In genomic region chr19:36062801-36063529, GRCm38 (mm10) we compare ENCODE assay signal across 19 mouse cellular contexts. TPM values are rescaled to one million over a fixed set of nuclear protein-coding genes. Genes with fewer than 3 reads are reported as not detected.
A peak's percentile ranks its signal among the peaks of the same experiment; 100 is the strongest.
DNase-seq lines count a peak whose midpoint lies in the region; ATAC-seq and TF ChIP-seq lines count a peak whose summit lies in the region.
"Had no signal": no experiment of that assay in that cellular context is flagged by ENCODE, and none has a peak within 500 bp of the region (broad histone marks: within the 10 kb centered on the region; RNA-seq: fewer than 3 reads in every experiment).

No protein-coding gene starts in this region.

- no peaks in the 10 kb centered on the region for H3K9me3 ChIP-seq in forebrain, embryonic 13.5 days (replicated peaks)
- no peaks in the 10 kb centered on the region for H3K9me3 ChIP-seq in forebrain, embryonic 12.5 days
- H3K9me3 ChIP-seq in hindbrain, postnatal 0 days (ENCODE audit: low read length): no peaks in the 10 kb centered on the region
- no peaks in the 10 kb centered on the region for H3K9me3 ChIP-seq in hindbrain, embryonic 12.5 days (replicated peaks)
- H3K9me3 ChIP-seq in midbrain, embryonic 16.5 days (replicated peaks; ENCODE audit: control insufficient read depth, low read length, poor library complexity, severe bottlenecking): no peaks in the 10 kb centered on the region
- no peaks in the 10 kb centered on the region for H3K9me3 ChIP-seq in midbrain, embryonic 13.5 days
- no peaks in the 10 kb centered on the region for H3K9me3 ChIP-seq in midbrain, postnatal 0 days (ENCODE audit: low read length)

- H3K36me3 ChIP-seq in forebrain, embryonic 13.5 days (ENCODE audit: poor library complexity, severe bottlenecking): no peaks in the 10 kb centered on the region
- no peaks in the 10 kb centered on the region for H3K36me3 ChIP-seq in forebrain, embryonic 12.5 days (replicated peaks)
- no peaks in the 10 kb centered on the region for H3K36me3 ChIP-seq in hindbrain, postnatal 0 days (ENCODE audit: insufficient read depth, low read length)
- H3K36me3 ChIP-seq in hindbrain, embryonic 12.5 days: no peaks in the 10 kb centered on the region
- H3K36me3 ChIP-seq in midbrain, embryonic 16.5 days (ENCODE audit: control insufficient read depth, insufficient read depth, low read length): no peaks in the 10 kb centered on the region
- H3K36me3 ChIP-seq in midbrain, embryonic 13.5 days: no peaks in the 10 kb centered on the region
- no peaks in the 10 kb centered on the region for H3K36me3 ChIP-seq in midbrain, postnatal 0 days (ENCODE audit: insufficient read depth, low read length)

- WGBS in forebrain, embryonic 13.5 days: 77% methylated on average over 2 of the region's 2 CpGs
- WGBS in forebrain, embryonic 12.5 days: 69% methylated on average over 2 of the region's 2 CpGs
- 65% methylated on average over 2 of the region's 2 CpGs for WGBS in hindbrain, postnatal 0 days
- 71% methylated on average over 2 of the region's 2 CpGs for WGBS in hindbrain, embryonic 12.5 days
- 65% methylated on average over 2 of the region's 2 CpGs for WGBS in midbrain, embryonic 16.5 days
- 74% methylated on average over 2 of the region's 2 CpGs for WGBS in midbrain, embryonic 13.5 days
- WGBS in midbrain, postnatal 0 days: 48% methylated on average over 2 of the region's 2 CpGs

- peak; percentile 50 for ATAC-seq in forebrain, embryonic 13.5 days
- no peak for ATAC-seq in forebrain, embryonic 12.5 days (ENCODE audit: low FRiP score)
- ATAC-seq in hindbrain, postnatal 0 days: no peak
- ATAC-seq in hindbrain, embryonic 12.5 days (ENCODE audit: low FRiP score): no peak
- ATAC-seq in midbrain, embryonic 16.5 days: peak; percentile 66; the same call in 1 of the 2 replicates
- no peak; the same call in 1 of the 2 replicates for ATAC-seq in midbrain, embryonic 13.5 days
- 0 out of 2 replicates have a peak, but pooled peaks have one; percentile 13 for ATAC-seq in midbrain, postnatal 0 days (ENCODE audit: low FRiP score)

- H3K9ac ChIP-seq in forebrain, embryonic 13.5 days: no peak overlapping the region
- no peak overlapping the region for H3K9ac ChIP-seq in forebrain, embryonic 12.5 days
- no peak overlapping the region for H3K9ac ChIP-seq in hindbrain, postnatal 0 days (replicated peaks; ENCODE audit: low read length)
- no peak overlapping the region for H3K9ac ChIP-seq in hindbrain, embryonic 12.5 days
- H3K9ac ChIP-seq in midbrain, embryonic 16.5 days (ENCODE audit: low read depth, low read length): no peak overlapping the region
- H3K9ac ChIP-seq in midbrain, embryonic 13.5 days (replicated peaks): no peak overlapping the region
- H3K9ac ChIP-seq in midbrain, postnatal 0 days (replicated peaks; ENCODE audit: low read length, poor library complexity, severe bottlenecking): no peak overlapping the region

- DNase-seq in hindbrain, postnatal 0 days (ENCODE audit: low spot score): peak; percentile 65
- peak; percentile 49 for DNase-seq in midbrain, postnatal 0 days (ENCODE audit: low spot score)
- no peak for DNase-seq in adrenal gland, adult 2 months
- DNase-seq: adrenal gland, postnatal 10 days; cerebellum, adult 8-10 months; layer of hippocampus, adult 9-11 months; liver; right cerebral cortex, postnatal 4 days had no signal

- TF ChIP-seq CTCF in hindbrain, postnatal 0 days (IDR thresholded peaks at IDR 0.05; ENCODE audit: low read depth): peak; percentile 52
- peak; percentile 71 for TF ChIP-seq CTCF in midbrain, postnatal 0 days (IDR thresholded peaks at IDR 0.05)

- H3K4me1 ChIP-seq in forebrain, embryonic 13.5 days: no peaks in the 10 kb centered on the region
- no peaks in the 10 kb centered on the region for H3K4me1 ChIP-seq in forebrain, embryonic 12.5 days
- no peaks in the 10 kb centered on the region for H3K4me1 ChIP-seq in hindbrain, postnatal 0 days (ENCODE audit: insufficient read depth, low read length)
- H3K4me1 ChIP-seq in hindbrain, embryonic 12.5 days: no peaks in the 10 kb centered on the region
- H3K4me1 ChIP-seq in midbrain, embryonic 16.5 days (ENCODE audit: control insufficient read depth, insufficient read depth, low read length): peaks cover 3% of the 10 kb centered on the region; the same call in 1 of the 2 replicates
- 0 out of 2 replicates have a peak, but pooled peaks cover 3% of the 10 kb centered on the region for H3K4me1 ChIP-seq in midbrain, embryonic 13.5 days (replicated peaks)
- no peaks in the 10 kb centered on the region for H3K4me1 ChIP-seq in midbrain, postnatal 0 days (ENCODE audit: insufficient read depth, low read length)

- no peak overlapping the region for H3K4me3 ChIP-seq in forebrain, embryonic 13.5 days
- H3K4me3 ChIP-seq in forebrain, embryonic 12.5 days (replicated peaks): no peak overlapping the region
- no peak overlapping the region for H3K4me3 ChIP-seq in hindbrain, postnatal 0 days (ENCODE audit: low read length)
- H3K4me3 ChIP-seq in hindbrain, embryonic 12.5 days: no peak overlapping the region
- H3K4me3 ChIP-seq in midbrain, embryonic 16.5 days (ENCODE audit: low read depth, low read length): no peak overlapping the region
- no peak overlapping the region for H3K4me3 ChIP-seq in midbrain, embryonic 13.5 days (replicated peaks)
- H3K4me3 ChIP-seq in midbrain, postnatal 0 days (ENCODE audit: low read depth, low read length): no peak overlapping the region
- H3K4me3 ChIP-seq: erythroblast, embryonic 14.5 days had no signal

- peaks cover 17% of the 10 kb centered on the region for H3K27me3 ChIP-seq in forebrain, embryonic 13.5 days
- H3K27me3 ChIP-seq in forebrain, embryonic 12.5 days: peaks cover 12% of the 10 kb centered on the region
- no peaks in the 10 kb centered on the region for H3K27me3 ChIP-seq in hindbrain, postnatal 0 days (ENCODE audit: insufficient read depth, low read length)
- H3K27me3 ChIP-seq in hindbrain, embryonic 12.5 days: peaks cover 13% of the 10 kb centered on the region
- H3K27me3 ChIP-seq in midbrain, embryonic 16.5 days (ENCODE audit: control insufficient read depth, insufficient read depth, low read depth, low read length): 0 out of 2 replicates have a peak, but pooled peaks cover 3% of the 10 kb centered on the region
- peaks cover 13% of the 10 kb centered on the region for H3K27me3 ChIP-seq in midbrain, embryonic 13.5 days
- H3K27me3 ChIP-seq in midbrain, postnatal 0 days (ENCODE audit: insufficient read depth, low read length): no peaks in the 10 kb centered on the region

- H3K27ac ChIP-seq in forebrain, embryonic 13.5 days: no peak overlapping the region
- H3K27ac ChIP-seq in forebrain, embryonic 12.5 days: no peak overlapping the region
- H3K27ac ChIP-seq in hindbrain, postnatal 0 days: no peak overlapping the region
- H3K27ac ChIP-seq in hindbrain, embryonic 12.5 days: no peak overlapping the region
- no peak overlapping the region for H3K27ac ChIP-seq in midbrain, embryonic 16.5 days (ENCODE audit: low read length)
- no peak overlapping the region for H3K27ac ChIP-seq in midbrain, embryonic 13.5 days
- no peak overlapping the region for H3K27ac ChIP-seq in midbrain, postnatal 0 days (ENCODE audit: low read depth, low read length)

- H3K4me2 ChIP-seq in forebrain, embryonic 13.5 days: no peak overlapping the region
- H3K4me2 ChIP-seq in forebrain, embryonic 12.5 days: no peak overlapping the region
- H3K4me2 ChIP-seq in hindbrain, postnatal 0 days (ENCODE audit: low read depth, low read length): no peak overlapping the region
- no peak overlapping the region for H3K4me2 ChIP-seq in hindbrain, embryonic 12.5 days (replicated peaks)
- no peak overlapping the region for H3K4me2 ChIP-seq in midbrain, embryonic 16.5 days (ENCODE audit: low read length)
- no peak overlapping the region for H3K4me2 ChIP-seq in midbrain, embryonic 13.5 days (replicated peaks)
- H3K4me2 ChIP-seq in midbrain, postnatal 0 days (ENCODE audit: low read depth, low read length, poor library complexity, severe bottlenecking): no peak overlapping the region

RNA-seq across cellular contexts. Expression of gene Htr7, which starts 5.7 kb away (rescaled TPM):
- polyA plus RNA-seq in forebrain, embryonic 13.5 days (2015; fragmentation: Nextera tagmentation; extraction: Ambion mirVana): 0.75 and 0.94 TPM in 2 replicates
- 0.60 and 0.82 TPM in 2 replicates for polyA plus RNA-seq in forebrain, embryonic 12.5 days (2016; fragmentation: Nextera tagmentation; extraction: Ambion mirVana)
- 36.6 and 39.4 TPM in 2 replicates for total RNA-seq in hindbrain, postnatal 0 days (2014; rRNA removed)
- 16.9 and 17.1 TPM in 2 replicates for polyA plus RNA-seq in hindbrain, postnatal 0 days (2015; fragmentation: Nextera tagmentation; extraction: Ambion mirVana)
- polyA plus RNA-seq in hindbrain, embryonic 12.5 days (2016; fragmentation: Nextera tagmentation; extraction: Ambion mirVana): 1.5 and 1.8 TPM in 2 replicates
- 10.2 and 11.7 TPM in 2 replicates for polyA plus RNA-seq in midbrain, embryonic 16.5 days (2015; fragmentation: Nextera tagmentation; extraction: Ambion mirVana)
- polyA plus RNA-seq in midbrain, embryonic 13.5 days (2015; fragmentation: Nextera tagmentation; extraction: Ambion mirVana): 2.5 and 3.1 TPM in 2 replicates
- 25.7 and 28.8 TPM in 2 replicates for total RNA-seq in midbrain, postnatal 0 days (2014; rRNA removed)
- 15.4 and 15.8 TPM in 2 replicates for polyA plus RNA-seq in midbrain, postnatal 0 days (2015; fragmentation: Nextera tagmentation; extraction: Ambion mirVana)
- total RNA-seq in adrenal gland, adult 2 months (2021): not detected
- polyA plus RNA-seq in adrenal gland, adult 2 months (2012; rRNA removed): 0.09 and 0.29 TPM in 2 replicates
- total RNA-seq: granulocyte monocyte progenitor cell, adult 5-6 weeks; megakaryocyte-erythroid progenitor cell, adult 5-6 weeks had no signal
- polyA plus RNA-seq: erythroblast, embryonic 14.5 days; heart, postnatal 0 days; intestine, embryonic 14.5 days had no signal

RNA-seq across cellular contexts. Expression of gene Rpp30, which starts 20.6 kb away (rescaled TPM):
- polyA plus RNA-seq in forebrain, embryonic 13.5 days (2015; fragmentation: Nextera tagmentation; extraction: Ambion mirVana): 119 and 123 TPM in 2 replicates
- polyA plus RNA-seq in forebrain, embryonic 12.5 days (2016; fragmentation: Nextera tagmentation; extraction: Ambion mirVana): 108 and 109 TPM in 2 replicates
- total RNA-seq in hindbrain, postnatal 0 days (2014; rRNA removed): 16.8 and 21.3 TPM in 2 replicates
- polyA plus RNA-seq in hindbrain, postnatal 0 days (2015; fragmentation: Nextera tagmentation; extraction: Ambion mirVana): 72.8 and 77.7 TPM in 2 replicates
- 81.3 and 83.3 TPM in 2 replicates for polyA plus RNA-seq in hindbrain, embryonic 12.5 days (2016; fragmentation: Nextera tagmentation; extraction: Ambion mirVana)
- 66.6 and 73.3 TPM in 2 replicates for polyA plus RNA-seq in midbrain, embryonic 16.5 days (2015; fragmentation: Nextera tagmentation; extraction: Ambion mirVana)
- polyA plus RNA-seq in midbrain, embryonic 13.5 days (2015; fragmentation: Nextera tagmentation; extraction: Ambion mirVana): 87.3 and 94.2 TPM in 2 replicates
- 19.0 and 27.3 TPM in 2 replicates for total RNA-seq in midbrain, postnatal 0 days (2014; rRNA removed)
- polyA plus RNA-seq in midbrain, postnatal 0 days (2015; fragmentation: Nextera tagmentation; extraction: Ambion mirVana): 71.5 and 73.8 TPM in 2 replicates
- total RNA-seq in adrenal gland, adult 2 months (2021): 10 to 100 TPM; 18.8 to 19.0 TPM
- polyA plus RNA-seq in adrenal gland, adult 2 months (2012; rRNA removed): 0.36 TPM in 2 replicates

RNA-seq across cellular contexts. Expression of gene Ankrd1, which starts 56.9 kb away (rescaled TPM):
- 0.15 TPM in 1 of 2 replicates, not detected in the other for polyA plus RNA-seq in forebrain, embryonic 13.5 days (2015; fragmentation: Nextera tagmentation; extraction: Ambion mirVana)
- 0.10 TPM in 1 of 2 replicates, not detected in the other for polyA plus RNA-seq in forebrain, embryonic 12.5 days (2016; fragmentation: Nextera tagmentation; extraction: Ambion mirVana)
- 0.10 and 0.29 TPM in 2 replicates for total RNA-seq in hindbrain, postnatal 0 days (2014; rRNA removed)
- 0.09 TPM in 1 of 2 replicates, not detected in the other for polyA plus RNA-seq in hindbrain, postnatal 0 days (2015; fragmentation: Nextera tagmentation; extraction: Ambion mirVana)
- 0.26 and 0.50 TPM in 2 replicates for polyA plus RNA-seq in hindbrain, embryonic 12.5 days (2016; fragmentation: Nextera tagmentation; extraction: Ambion mirVana)
- polyA plus RNA-seq in midbrain, embryonic 16.5 days (2015; fragmentation: Nextera tagmentation; extraction: Ambion mirVana): not detected in 2 replicates
- not detected in 2 replicates for polyA plus RNA-seq in midbrain, embryonic 13.5 days (2015; fragmentation: Nextera tagmentation; extraction: Ambion mirVana)
- total RNA-seq in midbrain, postnatal 0 days (2014; rRNA removed): not detected in 2 replicates
- polyA plus RNA-seq in midbrain, postnatal 0 days (2015; fragmentation: Nextera tagmentation; extraction: Ambion mirVana): 0.11 TPM in 2 replicates
- total RNA-seq in adrenal gland, adult 2 months (2021): not detected
- polyA plus RNA-seq in adrenal gland, adult 2 months (2012; rRNA removed): not detected in 2 replicates
- total RNA-seq: granulocyte monocyte progenitor cell, adult 5-6 weeks; left cerebral cortex, postnatal 14 days; megakaryocyte-erythroid progenitor cell, adult 5-6 weeks had no signal
- polyA plus RNA-seq: erythroblast, embryonic 14.5 days; intestine, embryonic 14.5 days had no signal

Comparison
In these comparisons a context has a peak if more than half of its experiments do, and no peak if none do; other contexts are left out.
1. ATAC-seq: peak in forebrain, embryonic 13.5 days (single experiment), midbrain, embryonic 16.5 days (single experiment) and midbrain, postnatal 0 days (single experiment); none in forebrain, embryonic 12.5 days (single experiment), hindbrain, postnatal 0 days (single experiment), hindbrain, embryonic 12.5 days (single experiment) and midbrain, embryonic 13.5 days (single experiment).
2. RNA of gene Rpp30, which starts 20.6 kb away (polyA plus RNA-seq): 119 to 123 TPM in forebrain, embryonic 13.5 days, 108 to 109 TPM in forebrain, embryonic 12.5 days, 87.3 to 94.2 TPM in midbrain, embryonic 13.5 days, 81.3 to 83.3 TPM in hindbrain, embryonic 12.5 days, 72.8 to 77.7 TPM in hindbrain, postnatal 0 days, 71.5 to 73.8 TPM in midbrain, postnatal 0 days and 66.6 to 73.3 TPM in midbrain, embryonic 16.5 days; 0.36 TPM in adrenal gland, adult 2 months; every median in the first group is over 10 times any median in the second.